Mouse (Mus musculus) intestine, postnatal 0 days (tissue): ENCODE measurements around the gene Arhgap44. TPM values are rescaled to one million over a fixed set of nuclear protein-coding genes. Genes with fewer than 3 reads are reported as not detected.

ENCODE experiments used
- ATAC-seq: fragments of 200-750 bp; cut with Nextera tagmentation; 2 replicates; pipeline ENCODE4 v1.8.0; 2017; ENCODE audit warnings: mild to moderate bottlenecking, moderate TSS enrichment, moderate library complexity
- H3K27ac ChIP-seq: fragments of 300-500 bp; sonication (generic); 2 replicates; pipeline ENCODE4 v1.5.1; 2014; ENCODE audit warnings: mild to moderate bottlenecking, low read depth, low read length, moderate library complexity
- H3K27me3 ChIP-seq: fragments of 300-500 bp; sonication (generic); replicated peaks from 2 replicates; pipeline ENCODE4 v1.6.1; 2014; ENCODE audit warnings: low read length, mixed read lengths; ENCODE audit not compliant: control insufficient read depth, insufficient read depth
- H3K36me3 ChIP-seq: fragments of 300-500 bp; sonication (generic); 2 replicates; pipeline ENCODE4 v1.6.1; 2014; ENCODE audit warnings: mild to moderate bottlenecking, moderate library complexity; ENCODE audit not compliant: control insufficient read depth, insufficient read depth
- H3K4me1 ChIP-seq: fragments of 300-500 bp; sonication (generic); replicated peaks from 2 replicates; pipeline ENCODE4 v1.6.1; 2014; ENCODE audit warnings: antibody characterized with exemption, low read length, mixed read lengths; ENCODE audit not compliant: control insufficient read depth, insufficient read depth
- H3K4me2 ChIP-seq: fragments of 300-500 bp; sonication (generic); replicated peaks from 2 replicates; pipeline ENCODE4 v1.6.1; 2014; ENCODE audit warnings: low read depth, mild to moderate bottlenecking, moderate library complexity
- H3K4me3 ChIP-seq: fragments of 300-500 bp; sonication (generic); 2 replicates; pipeline ENCODE4 v1.5.1; 2014; ENCODE audit warnings: low read depth, low read length
- H3K9ac ChIP-seq: fragments of 300-500 bp; sonication (generic); 2 replicates; pipeline ENCODE4 v1.6.1; 2014; ENCODE audit warnings: mild to moderate bottlenecking, low read depth, low read length
- H3K9me3 ChIP-seq: fragments of 300-500 bp; sonication (generic); 2 replicates; pipeline ENCODE4 v1.6.1; 2016; ENCODE audit warnings: mixed run types; ENCODE audit not compliant: control insufficient read depth
- CTCF ChIP-seq: sonication (generic); IDR thresholded peaks from 2 replicates; pipeline ENCODE4 v1.5.1; 2016; ENCODE audit warnings: low read depth, mild to moderate bottlenecking, control low read depth, antibody characterized with exemption, moderate library complexity
- WGBS: fragments of 180-500 bp; shearing (Covaris S2); extraction: QIAGEN DNeasy Blood & Tissue Kit; methylation state at CpG from one replicate; pipeline ENCODE4 v1.1.7; 2014; 5-methylcytosine and 5-hydroxymethylcytosine counted together
- polyA plus RNA-seq: library from polyadenylated mRNA; unstranded; fragments of >200 nt; fragmentation: Nextera tagmentation; extraction: Ambion mirVana; gene quantifications from 2 replicates; pipeline ENCODE4 v1.2.1, GENCODE M21; 2015

Gene Arhgap44
- polyA plus RNA-seq, 1 experiment from 2014 or later, result 11.1 TPM

- Histone ChIP-seq H3K4me2 (no peak overlapping the region), H3K9ac (no peak overlapping the region), H3K4me1 (no peaks in the 10 kb centered on the region), H3K27me3 (no peaks in the 10 kb centered on the region), H3K36me3 (no peaks in the 10 kb centered on the region), H3K27ac (no peak overlapping the region), H3K9me3 (no peaks in the 10 kb centered on the region), H3K4me3 (no peak overlapping the region)
- ATAC-seq, result no peak
- TF ChIP-seq CTCF, result 0 out of 2 replicates have a peak, but pooled peaks have one; percentile 14
- 72% methylated on average over 5 of the region's 5 CpGs for WGBS
Observed at GRCm38 (mm10) chr11:65107734-65108171, 55.0 kb downstream of the Arhgap44 start.

- H3K4me1 ChIP-seq, result no peaks in the 10 kb centered on the region
- H3K27ac ChIP-seq, result no peak overlapping the region
- H3K9ac ChIP-seq, result no peak overlapping the region
- H3K4me2 ChIP-seq, result no peak overlapping the region
- no peak for ATAC-seq
- no peaks in the 10 kb centered on the region for H3K36me3 ChIP-seq
- H3K4me3 ChIP-seq, result no peak overlapping the region
- no peaks in the 10 kb centered on the region for H3K9me3 ChIP-seq
- WGBS, result 59% methylated on average over 4 of the region's 4 CpGs
- H3K27me3 ChIP-seq, result no peaks in the 10 kb centered on the region
- no peak for TF ChIP-seq CTCF
Observed at GRCm38 (mm10) chr11:65107151-65107550, 55.6 kb downstream of the Arhgap44 start.

- H3K27me3 ChIP-seq, result no peaks in the 10 kb centered on the region
- H3K36me3 ChIP-seq, result no peaks in the 10 kb centered on the region
- TF ChIP-seq CTCF, result no peak
- no peak for ATAC-seq
- WGBS, result 89% methylated on average over 3 of the region's 3 CpGs
- no peak overlapping the region for H3K9ac ChIP-seq
- H3K4me3 ChIP-seq, result no peak overlapping the region
- H3K27ac ChIP-seq, result no peak overlapping the region
- H3K9me3 ChIP-seq, result no peaks in the 10 kb centered on the region
- no peak overlapping the region for H3K4me2 ChIP-seq
- no peaks in the 10 kb centered on the region for H3K4me1 ChIP-seq
Observed at GRCm38 (mm10) chr11:65104076-65104475, 58.7 kb downstream of the Arhgap44 start.

- 81% methylated on average over 11 of the region's 11 CpGs for WGBS
Observed at GRCm38 (mm10) chr11:65101206-65101605, 61.6 kb downstream of the Arhgap44 start.

GRCm38 (mm10) chr11:65100031-65100430, 62.7 kb downstream of the Arhgap44 start:
- no peak overlapping the region for H3K27ac ChIP-seq
- no peak for ATAC-seq
- H3K4me3 ChIP-seq, result no peak overlapping the region
- 93% methylated on average over 8 of the region's 8 CpGs for WGBS
- TF ChIP-seq CTCF, result no peak
- H3K9me3 ChIP-seq, result no peaks in the 10 kb centered on the region
- no peak overlapping the region for H3K4me2 ChIP-seq
- no peaks in the 10 kb centered on the region for H3K36me3 ChIP-seq
- no peaks in the 10 kb centered on the region for H3K4me1 ChIP-seq
- no peak overlapping the region for H3K9ac ChIP-seq
- H3K27me3 ChIP-seq, result no peaks in the 10 kb centered on the region

More at GRCm38 (mm10) chr11:65101206-65101605, 61.6 kb downstream of the Arhgap44 start:
- Histone ChIP-seq H3K9me3 (no peaks in the 10 kb centered on the region), H3K4me3 (no peak overlapping the region), H3K4me2 (no peak overlapping the region), H3K4me1 (no peaks in the 10 kb centered on the region), H3K27me3 (no peaks in the 10 kb centered on the region), H3K27ac (no peak overlapping the region), H3K9ac (no peak overlapping the region), H3K36me3 (no peaks in the 10 kb centered on the region)
- no peak for TF ChIP-seq CTCF
- no peak for ATAC-seq

GRCm38 (mm10) chr11:65097526-65098070, 65.2 kb downstream of the Arhgap44 start:
- H3K4me1 ChIP-seq, result no peaks in the 10 kb centered on the region
- no peak overlapping the region for H3K27ac ChIP-seq
- H3K4me2 ChIP-seq, result no peak overlapping the region
- H3K27me3 ChIP-seq, result no peaks in the 10 kb centered on the region
- 83% methylated on average over 4 of the region's 4 CpGs for WGBS
- H3K4me3 ChIP-seq, result no peak overlapping the region
- no peak for ATAC-seq
- TF ChIP-seq CTCF, result no peak
- H3K9me3 ChIP-seq, result no peaks in the 10 kb centered on the region
- no peaks in the 10 kb centered on the region for H3K36me3 ChIP-seq
- no peak overlapping the region for H3K9ac ChIP-seq
